Mouse (Mus musculus) myocyte (in vitro differentiated cells): ENCODE data around the gene Nat8f6. TPM values are rescaled to one million over a fixed set of nuclear protein-coding genes. Genes with fewer than 3 reads are reported as not detected.
"Not testable (repeated sequence)": the region's sequence is repeated elsewhere in the genome, so short reads cannot be mapped to it uniquely, and the experiment has no call there.

Experiments
- H3K27me3 ChIP-seq: one replicate; pipeline ENCODE4 v1.6.1; 2011; ENCODE audit not compliant: control insufficient read depth, insufficient read depth, insufficient read length
- H3K36me3 ChIP-seq: one replicate; pipeline ENCODE4 v1.6.1; 2011; ENCODE audit not compliant: control insufficient read depth, insufficient read depth
- H3K4me2 ChIP-seq: one replicate; pipeline ENCODE4 v1.6.1; 2011; ENCODE audit warnings: low read depth, control low read depth
- H3K4me3 ChIP-seq: one replicate; pipeline ENCODE4 v1.5.1; 2011; ENCODE audit warnings: mild to moderate bottlenecking, control low read depth, moderate library complexity
- H3K79me2 ChIP-seq: one replicate; pipeline ENCODE4 v1.6.1; 2011; ENCODE audit not compliant: control insufficient read depth, insufficient read depth
- H3ac ChIP-seq: one replicate; pipeline ENCODE4 v1.6.1; 2011; ENCODE audit not compliant: control insufficient read depth, insufficient read length
- CEBPB ChIP-seq: IDR thresholded peaks from 2 replicates; pipeline ENCODE4 v1.6.1; 2011; ENCODE audit warnings: mild to moderate bottlenecking, moderate library complexity; ENCODE audit not compliant: poor library complexity, insufficient read depth, severe bottlenecking
- E2F4 ChIP-seq: IDR thresholded peaks from one replicate; pipeline ENCODE4 v1.6.1; 2011; ENCODE audit warnings: mild to moderate bottlenecking, control low read depth, moderate library complexity; ENCODE audit not compliant: insufficient read depth
- MAX ChIP-seq: IDR thresholded peaks from one replicate; pipeline ENCODE4 v1.6.1; 2011; ENCODE audit warnings: low read depth, mild to moderate bottlenecking, control low read depth
- MYOD1 ChIP-seq, 3 experiments: IDR thresholded peaks; one replicate each; pipeline ENCODE4 v1.6.1; 2011; ENCODE audit warnings: control low read depth in 2 of 3, low read depth in 2 of 3, mild to moderate bottlenecking in 2 of 3, moderate library complexity in 1 of 3; ENCODE audit not compliant: insufficient read length in 2 of 3, control insufficient read depth in 1 of 3
- MYOG ChIP-seq, 3 experiments: IDR thresholded peaks; one replicate each; pipeline ENCODE4 v1.6.1; 2011; ENCODE audit warnings: control low read depth in 2 of 3, low read depth in 2 of 3, mild to moderate bottlenecking in 2 of 3; ENCODE audit not compliant: insufficient read length in 2 of 3, control insufficient read depth in 1 of 3, insufficient read depth in 1 of 3
- POLR2A ChIP-seq: IDR thresholded peaks from one replicate; pipeline ENCODE4 v1.6.1; 2011; ENCODE audit warnings: low read depth, mild to moderate bottlenecking, control low read depth, moderate library complexity; ENCODE audit not compliant: insufficient read length
- POLR2AphosphoS2 ChIP-seq: IDR thresholded peaks from one replicate; pipeline ENCODE4 v1.6.1; 2011; ENCODE audit warnings: low read depth, control low read depth; ENCODE audit not compliant: insufficient read length
- REST ChIP-seq: IDR thresholded peaks from one replicate; pipeline ENCODE4 v1.6.1; 2011; ENCODE audit warnings: mild to moderate bottlenecking, control low read depth, moderate library complexity; ENCODE audit not compliant: insufficient read depth, insufficient read length
- SRF ChIP-seq: IDR thresholded peaks from one replicate; pipeline ENCODE4 v1.6.1; 2011; ENCODE audit warnings: low read depth; ENCODE audit not compliant: control insufficient read depth, insufficient read length
- TCF12 ChIP-seq: IDR thresholded peaks from one replicate; pipeline ENCODE4 v1.6.1; 2011; ENCODE audit warnings: mild to moderate bottlenecking, control low read depth; ENCODE audit not compliant: poor library complexity, insufficient read depth, severe bottlenecking
- TCF3 ChIP-seq: IDR thresholded peaks from one replicate; pipeline ENCODE4 v1.6.1; 2011; ENCODE audit warnings: low read depth, control low read depth; ENCODE audit not compliant: insufficient read length
- USF1 ChIP-seq: IDR thresholded peaks from one replicate; pipeline ENCODE4 v1.6.1; 2011; ENCODE audit warnings: low read depth, mild to moderate bottlenecking, control low read depth, moderate library complexity
- polyA plus RNA-seq: library from polyadenylated mRNA; unstranded; fragments of >200 nt; fragmentation: generic; extraction: Trizol; gene quantifications from one replicate; pipeline ENCODE4 v1.2.1, GENCODE M21; 2012; ENCODE audit warnings: missing spikeins

Gene Nat8f6
- polyA plus RNA-seq, 1 experiment, result not detected

GRCm38 (mm10) chr6:85818338-85818737 is 2.4 kb downstream of the Nat8f6 start:
- Histone ChIP-seq H3K4me2 (no peak overlapping the region), H3K27me3 (no peaks in the 10 kb centered on the region), H3K79me2 (no peaks in the 10 kb centered on the region), H3K36me3 (no peaks in the 10 kb centered on the region), H3ac (no peak overlapping the region), H3K4me3 (no peak overlapping the region)
- TF ChIP-seq REST (no peak), E2F4 (no peak), SRF (no peak), MAX (no peak), MYOD1 (IDR thresholded peaks at IDR 0.05; ENCODE audit: control insufficient read depth in 1 of 3, insufficient read length in 2 of 3, low read depth in 2 of 3) (no peak), MYOG (IDR thresholded peaks at IDR 0.05; ENCODE audit: control insufficient read depth in 1 of 3, insufficient read depth in 1 of 3, insufficient read length in 2 of 3, low read depth in 2 of 3) (no peak), TCF3 (no peak), POLR2A (no peak), CEBPB (no peak)

- H3K36me3 ChIP-seq, result no peaks in the 10 kb centered on the region
- no peaks in the 10 kb centered on the region for H3K27me3 ChIP-seq
- TF ChIP-seq E2F4 (no peak), CEBPB (no peak), POLR2A (no peak), TCF3 (no peak), SRF (no peak), REST (no peak), MYOG (IDR thresholded peaks at IDR 0.05; ENCODE audit: control insufficient read depth in 1 of 3, insufficient read depth in 1 of 3, insufficient read length in 2 of 3, low read depth in 2 of 3) (no peak), POLR2AphosphoS2 (no peak), MYOD1 (IDR thresholded peaks at IDR 0.05; ENCODE audit: control insufficient read depth in 1 of 3, insufficient read length in 2 of 3, low read depth in 2 of 3) (no peak), USF1 (no peak), TCF12 (no peak), MAX (no peak)
- H3K4me3 ChIP-seq, result no peak overlapping the region
- no peak overlapping the region for H3K4me2 ChIP-seq
- no peak overlapping the region for H3ac ChIP-seq
- no peaks in the 10 kb centered on the region for H3K79me2 ChIP-seq
These were observed 7.4 kb downstream of the Nat8f6 start for GRCm38 (mm10) chr6:85813339-85813738.

GRCm38 (mm10) chr6:85810942-85811537 is 9.7 kb downstream of the Nat8f6 start:
- H3ac ChIP-seq, H3K27me3 ChIP-seq, H3K79me2 ChIP-seq, H3K4me3 ChIP-seq, H3K36me3 ChIP-seq, H3K4me2 ChIP-seq: not testable (repeated sequence)

- not testable (repeated sequence) for H3K79me2 ChIP-seq, H3K36me3 ChIP-seq, H3K4me3 ChIP-seq, H3ac ChIP-seq, H3K4me2 ChIP-seq, H3K27me3 ChIP-seq
These were observed 10.2 kb downstream of the Nat8f6 start for GRCm38 (mm10) chr6:85810514-85810913.

GRCm38 (mm10) chr6:85809784-85810183 is 11.0 kb downstream of the Nat8f6 start:
- not testable (repeated sequence) for H3K79me2 ChIP-seq, H3K27me3 ChIP-seq, H3K4me2 ChIP-seq, H3K4me3 ChIP-seq, H3ac ChIP-seq, H3K36me3 ChIP-seq

GRCm38 (mm10) chr6:85803180-85803579 is 17.6 kb downstream of the Nat8f6 start:
- H3K4me2 ChIP-seq, H3K36me3 ChIP-seq, H3K27me3 ChIP-seq: not testable (repeated sequence)

GRCm38 (mm10) chr6:85765532-85765931 is 55.2 kb downstream of the Nat8f6 start, which contains the start of gene Nat8f3:
Gene Nat8f3, minus strand, starts transcription at chr6:85765754.
- not testable (repeated sequence) for H3K27me3 ChIP-seq, H3K4me2 ChIP-seq, H3K4me3 ChIP-seq, H3ac ChIP-seq, H3K36me3 ChIP-seq, H3K79me2 ChIP-seq

More at GRCm38 (mm10) chr6:85803180-85803579, 17.6 kb downstream of the Nat8f6 start:
- not testable (repeated sequence) for H3K4me3 ChIP-seq, H3ac ChIP-seq, H3K79me2 ChIP-seq

- H3K27me3 ChIP-seq, H3K79me2 ChIP-seq, H3K4me2 ChIP-seq, H3K4me3 ChIP-seq, H3ac ChIP-seq, H3K36me3 ChIP-seq: not testable (repeated sequence)
These were observed 57.4 kb downstream of the Nat8f6 start for GRCm38 (mm10) chr6:85763127-85764070.

- not testable (repeated sequence) for H3K4me2 ChIP-seq, H3K79me2 ChIP-seq, H3K27me3 ChIP-seq, H3ac ChIP-seq, H3K36me3 ChIP-seq, H3K4me3 ChIP-seq
These were observed 58.1 kb downstream of the Nat8f6 start for GRCm38 (mm10) chr6:85762678-85763077.
